Mouse (Mus musculus) spleen, adult 2 months (tissue): ENCODE results near the gene Ak8.

ENCODE experiments used
- CTCF ChIP-seq: fragments of 200-500 bp; IDR thresholded peaks from 2 replicates; pipeline ENCODE4 v1.5.1; 2011; ENCODE audit warnings: mild to moderate bottlenecking, inconsistent platforms; ENCODE audit not compliant: insufficient read depth, insufficient read length, insufficient replicate concordance; ENCODE audit errors: extremely low read depth
- POLR2A ChIP-seq: fragments of 200-500 bp; IDR thresholded peaks from 2 replicates; pipeline ENCODE4 v1.6.1; 2011; ENCODE audit warnings: low read depth, low read length, inconsistent platforms

- TF ChIP-seq CTCF (no peak), POLR2A (no peak)
Observed at GRCm38 (mm10) chr2:28839501-28840221, 139.7 kb downstream of the Ak8 start.
